Mouse (Mus musculus): ENCODE data around the gene Gal3st4.

DNA sequence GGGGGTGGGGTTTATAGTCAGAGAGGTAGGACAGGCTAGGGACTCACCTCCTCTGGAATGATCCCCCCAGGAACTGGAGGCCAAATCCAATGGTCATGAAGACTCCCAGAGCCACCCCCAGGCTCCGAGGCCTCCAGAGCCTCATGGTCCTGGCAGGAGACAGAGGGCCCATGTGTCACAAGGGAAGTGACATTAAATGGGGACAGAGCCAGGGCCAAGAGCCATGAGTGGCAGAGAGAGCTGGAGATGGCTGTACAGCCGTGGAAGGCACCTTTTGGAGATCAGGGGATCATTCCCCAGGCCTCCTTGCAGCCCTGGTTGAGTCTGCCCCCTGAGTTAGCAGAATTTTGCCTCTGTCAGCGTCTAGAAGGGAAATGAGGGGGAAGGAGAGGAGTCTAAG, 1.4 kb downstream of the Gal3st4 start:
- TF ChIP-seq CTCF (IDR thresholded peaks at IDR 0.05; ENCODE audit: insufficient read depth, low read depth, low read length) (no peak), POLR2A (IDR thresholded peaks at IDR 0.05; ENCODE audit: insufficient read depth, low read depth, low read length) (no peak)
